Mouse (Mus musculus): ENCODE results near the gene Zfp831. TPM values are rescaled to one million over a fixed set of nuclear protein-coding genes. Genes with fewer than 3 reads are reported as not detected.

The Zfp831 gene
- 0.04 and 0.07 TPM in 2 replicates for polyA plus RNA-seq (2012; rRNA removed)

DNA sequence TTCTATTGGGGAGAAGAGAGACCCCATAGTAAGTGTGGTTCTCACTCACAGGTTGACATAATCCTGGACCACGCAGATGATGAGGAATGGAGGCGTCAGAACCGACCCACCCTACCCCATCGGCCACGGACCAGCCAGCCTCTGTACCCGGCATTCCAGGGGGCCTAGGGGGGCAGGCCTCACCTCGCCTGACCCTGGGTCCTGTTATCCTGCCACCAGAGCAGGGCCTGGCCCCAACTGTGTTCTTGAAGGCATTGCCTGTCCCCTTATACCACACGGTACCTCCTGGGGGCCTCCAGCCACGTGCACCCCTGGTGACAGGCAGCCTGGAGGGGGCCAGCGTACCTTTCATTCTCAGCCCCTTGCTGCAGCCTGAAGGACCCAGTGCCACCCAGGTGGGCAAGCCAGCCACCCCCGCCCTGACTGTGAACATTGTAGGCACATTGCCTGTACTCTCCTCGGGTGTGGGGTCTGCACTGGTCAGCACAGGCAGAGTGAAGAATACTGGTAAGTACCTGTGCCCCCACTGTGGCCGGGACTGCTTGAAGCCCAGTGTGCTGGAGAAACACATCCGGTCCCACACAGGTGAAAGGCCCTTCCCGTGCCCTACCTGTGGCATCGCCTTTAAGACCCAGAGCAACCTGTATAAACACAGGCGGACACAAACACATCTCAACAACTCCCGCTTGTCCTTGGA is at the start of gene Zfp831:
Gene Zfp831, plus strand, starts transcription at position 87 of the 697 bp plus-strand sequence.
- no peak for DNase-seq (ENCODE audit: low spot score)

DNA sequence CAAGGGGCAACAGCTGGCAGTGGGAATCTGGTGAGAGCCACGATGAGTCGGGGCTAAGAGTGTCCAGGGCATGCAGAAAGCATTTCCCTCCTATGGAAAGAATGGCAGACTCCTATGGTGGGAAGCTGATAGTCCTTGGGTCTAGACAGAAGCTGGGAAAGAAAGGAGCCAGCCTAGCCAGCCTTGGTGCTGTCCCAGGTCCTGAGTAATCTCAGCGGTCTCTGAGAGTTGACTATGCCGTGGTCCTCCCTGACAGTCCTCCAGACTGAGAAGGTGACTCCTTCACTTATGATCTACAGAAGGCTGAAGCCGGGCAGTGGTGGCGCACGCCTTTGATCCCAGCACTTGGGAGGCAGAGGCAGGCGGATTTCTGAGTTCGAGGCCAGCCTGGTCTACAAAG is 48.4 kb upstream of the Zfp831 start:
- DNase-seq (ENCODE audit: low spot score): no peak

GRCm38 (mm10) chr2:174595611-174596010 is 47.7 kb upstream of the Zfp831 start:
- no peak for DNase-seq (ENCODE audit: low spot score)

GRCm38 (mm10) chr2:174596457-174596856 is 46.9 kb upstream of the Zfp831 start:
- no peak for DNase-seq (ENCODE audit: low spot score)

GRCm38 (mm10) chr2:174598451-174598850 is 44.9 kb upstream of the Zfp831 start:
- DNase-seq (ENCODE audit: low spot score): no peak

- DNase-seq (ENCODE audit: low spot score): no peak
Observed at GRCm38 (mm10) chr2:174599071-174599635, 44.2 kb upstream of the Zfp831 start.

DNA sequence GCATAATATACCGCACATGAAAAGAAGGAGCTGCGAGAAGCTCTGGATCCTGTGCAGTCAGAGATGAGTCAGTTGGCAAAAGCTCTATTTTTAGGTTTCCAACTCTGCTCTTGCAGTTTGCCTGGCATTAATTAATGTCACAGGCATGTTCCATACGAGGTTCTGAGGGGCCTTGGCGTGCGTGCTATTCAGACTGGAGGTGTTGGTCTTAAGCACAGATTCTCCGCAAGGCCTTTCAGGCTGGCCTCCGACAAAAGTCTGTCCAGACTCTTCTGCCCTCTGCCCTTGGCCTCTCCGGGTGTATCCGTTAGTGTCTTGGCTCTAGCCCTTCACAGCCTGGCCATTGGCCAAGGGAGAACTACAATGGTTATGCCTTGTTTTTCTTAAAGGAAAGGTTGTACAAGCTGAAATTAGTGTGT is 43.5 kb upstream of the Zfp831 start:
- no peak for DNase-seq (ENCODE audit: low spot score)

DNA sequence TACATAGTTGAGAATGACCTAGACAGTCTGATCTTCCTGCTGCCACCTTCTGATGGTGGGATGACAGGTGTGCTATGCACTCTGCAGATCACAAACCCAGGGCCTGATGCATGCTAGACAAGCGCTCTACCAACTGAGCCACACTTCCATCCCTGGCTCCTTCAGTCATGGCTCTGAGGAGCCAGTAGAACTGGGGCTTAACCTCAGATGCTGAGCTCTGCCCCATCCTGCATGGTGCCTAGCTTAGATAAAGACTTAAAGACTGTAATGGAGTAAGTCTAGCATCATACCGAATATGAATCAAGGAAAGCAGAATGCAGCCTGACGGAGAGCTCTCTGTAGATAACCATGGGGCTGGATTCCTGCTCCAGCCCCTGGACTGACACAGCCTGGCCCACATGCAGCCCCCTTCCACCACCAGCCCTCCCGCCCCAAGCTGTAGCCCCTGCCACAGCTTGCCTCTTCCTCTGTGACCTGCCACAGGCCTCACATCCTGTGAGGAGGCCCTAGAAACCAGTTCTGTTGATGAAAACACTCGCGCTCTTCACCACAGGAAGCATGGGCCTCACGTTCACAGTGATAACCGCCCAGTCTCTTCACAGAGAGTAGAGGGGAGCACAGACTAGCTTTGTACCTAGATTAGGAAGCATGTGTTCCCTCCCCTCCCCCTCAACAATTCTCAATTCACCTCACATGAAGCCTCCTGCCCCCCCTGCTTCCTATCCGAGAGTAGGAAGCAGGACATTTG is 41.2 kb upstream of the Zfp831 start:
- DNase-seq (ENCODE audit: low spot score): no peak

DNA sequence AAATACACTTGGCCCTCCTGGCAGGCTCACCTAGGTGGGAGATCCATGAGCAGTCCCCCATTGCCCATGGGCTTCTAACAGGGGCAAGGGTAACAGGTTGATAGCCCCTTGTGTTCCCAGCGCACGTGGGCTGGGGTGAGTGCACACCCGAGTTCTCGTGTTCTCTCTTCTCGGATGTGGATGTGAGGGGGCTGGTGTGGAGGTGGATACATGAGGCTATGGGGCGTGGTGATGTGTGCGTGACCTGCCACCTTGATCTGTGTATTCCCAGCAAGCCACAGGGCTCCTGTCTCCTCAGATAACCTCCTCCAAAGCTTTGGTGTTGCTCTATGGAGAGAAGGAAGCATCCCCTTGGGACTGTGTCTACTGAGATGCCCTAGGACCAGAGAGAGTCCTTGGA is 40.0 kb upstream of the Zfp831 start:
- DNase-seq (ENCODE audit: low spot score): no peak

GRCm38 (mm10) chr2:174605020-174605419 is 38.3 kb upstream of the Zfp831 start:
- DNase-seq (ENCODE audit: low spot score): no peak

- no peak for DNase-seq (ENCODE audit: low spot score)
Observed at GRCm38 (mm10) chr2:174605442-174606087, 37.8 kb upstream of the Zfp831 start.

DNA sequence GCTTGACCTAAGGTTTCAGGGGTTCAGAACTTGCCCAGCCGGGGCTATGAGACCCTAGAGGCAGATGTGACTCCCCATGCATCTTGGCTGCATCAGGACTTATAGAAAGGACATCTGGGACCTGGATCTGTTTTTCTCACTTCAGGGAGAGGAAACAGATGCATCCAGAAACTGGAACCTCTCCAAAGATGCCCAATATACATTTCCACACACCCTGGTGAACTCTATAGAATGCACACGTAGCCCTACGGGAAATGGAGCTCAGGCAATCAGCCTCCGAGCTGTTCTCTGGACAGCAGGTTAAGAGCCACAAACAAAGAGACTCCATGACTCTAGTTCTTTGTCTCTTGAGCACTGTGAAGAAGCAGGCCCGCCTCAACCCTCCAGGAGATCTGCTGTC is 37.0 kb upstream of the Zfp831 start:
- DNase-seq (ENCODE audit: low spot score): no peak

GRCm38 (mm10) chr2:174609892-174610291 is 33.4 kb upstream of the Zfp831 start:
- no peak for DNase-seq (ENCODE audit: low spot score)

GRCm38 (mm10) chr2:174612386-174613063 is 30.8 kb upstream of the Zfp831 start:
- DNase-seq (ENCODE audit: low spot score): no peak

- no peak for DNase-seq (ENCODE audit: low spot score)
Observed at GRCm38 (mm10) chr2:174613221-174613620, 30.1 kb upstream of the Zfp831 start.

DNA sequence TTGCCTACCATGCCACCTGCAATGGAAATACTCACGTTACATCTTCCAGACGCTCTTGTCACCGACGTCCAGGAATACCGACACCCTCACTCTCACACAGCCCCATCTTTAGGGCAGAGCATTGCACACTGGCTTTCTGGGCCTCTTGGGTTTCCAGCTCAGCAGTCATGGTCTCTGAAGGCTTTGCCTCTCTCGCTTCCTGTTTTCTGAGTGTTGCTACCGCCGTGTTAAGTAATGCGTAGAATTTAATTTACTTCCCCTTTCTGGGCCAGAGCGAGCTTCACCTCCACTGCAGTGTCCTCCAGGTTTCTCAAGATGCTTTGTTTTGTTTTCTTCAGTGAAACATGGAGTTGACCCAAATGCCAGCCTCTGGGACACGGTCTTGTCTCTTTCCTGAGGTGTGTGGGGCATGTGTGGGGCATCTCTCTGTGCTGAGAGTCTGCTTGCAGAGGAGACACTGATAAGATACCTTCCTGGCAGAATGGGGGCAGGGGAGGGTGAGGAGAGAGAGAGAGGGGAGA is 29.4 kb upstream of the Zfp831 start:
- DNase-seq (ENCODE audit: low spot score): no peak

DNA sequence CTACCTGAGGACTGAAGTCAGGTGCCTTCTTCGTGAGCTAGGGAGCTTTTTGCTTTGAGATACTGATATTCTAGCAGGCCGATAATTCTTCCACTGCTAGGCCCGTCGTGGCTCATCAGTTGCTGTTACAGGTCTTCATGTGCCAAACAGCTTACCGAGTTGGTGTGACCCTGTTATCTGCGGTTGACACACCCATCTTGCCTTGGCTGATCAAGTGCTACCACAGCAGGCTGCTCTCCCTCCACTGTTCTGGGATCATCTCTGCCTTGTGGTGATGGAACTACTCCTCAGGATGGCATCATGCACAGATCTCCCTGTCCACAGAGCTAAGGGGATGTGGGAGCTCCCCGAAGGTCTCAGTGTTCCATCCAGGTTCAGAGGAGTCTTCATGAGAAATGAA is 21.5 kb upstream of the Zfp831 start:
- no peak for DNase-seq (ENCODE audit: low spot score)

GRCm38 (mm10) chr2:174624430-174624829 is 18.9 kb upstream of the Zfp831 start:
- no peak for DNase-seq (ENCODE audit: low spot score)

DNA sequence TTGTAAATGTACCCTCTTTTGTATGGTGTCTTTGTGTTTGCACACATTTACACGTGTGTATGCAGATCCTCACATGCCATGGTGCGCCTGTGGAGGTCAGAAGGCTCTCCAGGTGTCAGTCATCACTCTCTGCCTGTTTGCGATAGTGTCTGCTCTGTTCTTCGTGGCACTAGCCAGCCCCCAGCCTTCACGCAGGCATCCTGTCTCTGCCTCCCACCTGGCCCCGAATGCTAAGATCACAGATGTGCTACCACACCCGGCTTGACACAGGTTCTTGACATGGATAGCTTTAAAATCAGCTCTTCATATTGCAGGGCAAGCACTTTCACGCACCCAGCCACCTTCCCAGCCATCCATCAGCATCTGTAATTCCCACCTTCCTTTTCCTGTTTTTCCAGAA is 16.3 kb upstream of the Zfp831 start:
- no peak for DNase-seq (ENCODE audit: low spot score)

- no peak for DNase-seq (ENCODE audit: low spot score)
Observed at GRCm38 (mm10) chr2:174629299-174629850, 14.0 kb upstream of the Zfp831 start.

DNA sequence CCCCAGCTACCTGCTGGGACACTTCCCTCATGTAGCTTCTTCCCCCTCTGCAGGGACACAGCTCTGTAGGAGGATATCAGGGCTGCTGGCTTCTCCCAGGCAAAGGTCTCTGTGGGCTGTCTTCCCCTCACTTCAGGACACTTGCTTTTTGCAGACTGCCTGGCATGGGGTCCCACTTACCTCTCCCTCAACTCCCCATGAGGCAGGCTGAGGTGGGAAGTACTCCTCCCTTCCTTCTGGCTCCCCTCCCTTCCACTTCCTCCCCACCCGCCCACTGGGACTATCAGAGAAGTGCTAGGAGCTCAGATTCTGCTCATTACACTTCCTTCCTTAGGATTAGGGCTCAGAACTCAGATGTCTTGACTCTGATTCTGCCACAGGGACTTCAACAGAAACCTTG is 6.6 kb upstream of the Zfp831 start:
- no peak for DNase-seq (ENCODE audit: low spot score)

All from urinary bladder, adult 2 months (tissue).